Mouse (Mus musculus) R1 (cell line): ENCODE results near the gene Dennd5b.

ENCODE experiments used
- DNase-seq: peaks from one replicate; pipeline ENCODE4 v3.0.0-alpha.2; 2018; ENCODE audit warnings: low read depth, low spot score

The Dennd5b gene

GRCm38 (mm10) chr6:148955641-148956420 is 145.6 kb downstream of the Dennd5b start:
- DNase-seq: peak; percentile 98

DNA sequence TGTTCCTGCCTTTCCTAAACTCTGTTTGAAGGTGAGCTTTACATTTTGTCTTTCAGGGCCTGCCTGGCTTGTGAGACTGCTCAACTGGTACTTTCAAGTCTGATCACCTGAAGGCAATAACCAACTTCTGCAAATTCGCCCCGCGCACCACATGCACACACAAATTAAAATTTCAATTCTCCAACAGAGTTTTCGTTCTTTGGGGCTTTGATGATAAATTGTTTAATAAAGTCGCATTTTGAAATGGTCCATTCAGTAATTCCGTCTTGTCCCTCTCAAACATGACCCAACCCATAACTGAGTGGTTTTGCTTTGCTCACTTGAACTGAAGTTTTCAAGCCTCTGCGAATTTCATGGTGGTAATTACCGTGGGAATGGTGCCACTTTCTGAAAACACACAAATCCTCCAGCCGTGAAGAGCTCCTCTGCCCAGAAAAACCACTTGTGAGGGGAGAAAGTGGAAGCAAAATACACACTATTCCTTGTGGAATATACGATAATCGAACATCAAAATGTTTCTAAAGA is 154.5 kb downstream of the Dennd5b start:
- DNase-seq: no peak

DNA sequence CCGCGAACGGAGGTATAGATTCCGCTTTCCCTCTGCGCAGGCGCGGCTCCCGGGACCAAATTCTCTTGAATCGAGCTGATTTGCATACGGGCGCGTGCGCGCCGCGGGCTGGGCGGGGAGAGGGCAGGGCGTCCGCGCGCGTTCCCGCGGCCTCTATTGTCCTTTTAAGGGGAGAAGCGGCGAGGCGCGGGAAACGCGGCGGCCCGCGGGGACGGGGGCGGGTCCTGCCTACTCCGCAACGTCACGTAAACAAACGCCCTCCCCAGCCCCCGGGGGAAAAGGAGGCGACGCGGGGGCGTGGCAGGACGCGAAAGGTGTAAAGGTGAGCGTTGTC is 155.1 kb downstream of the Dennd5b start, which contains the start of gene Sinhcaf:
Sinhcaf (minus strand) TSS at position 59 of the 334 bp plus-strand sequence.
- peak; percentile 99 for DNase-seq

- DNase-seq: peak; percentile 79
Measured at GRCm38 (mm10) chr6:148945509-148946408, 155.7 kb downstream of the Dennd5b start.

DNA sequence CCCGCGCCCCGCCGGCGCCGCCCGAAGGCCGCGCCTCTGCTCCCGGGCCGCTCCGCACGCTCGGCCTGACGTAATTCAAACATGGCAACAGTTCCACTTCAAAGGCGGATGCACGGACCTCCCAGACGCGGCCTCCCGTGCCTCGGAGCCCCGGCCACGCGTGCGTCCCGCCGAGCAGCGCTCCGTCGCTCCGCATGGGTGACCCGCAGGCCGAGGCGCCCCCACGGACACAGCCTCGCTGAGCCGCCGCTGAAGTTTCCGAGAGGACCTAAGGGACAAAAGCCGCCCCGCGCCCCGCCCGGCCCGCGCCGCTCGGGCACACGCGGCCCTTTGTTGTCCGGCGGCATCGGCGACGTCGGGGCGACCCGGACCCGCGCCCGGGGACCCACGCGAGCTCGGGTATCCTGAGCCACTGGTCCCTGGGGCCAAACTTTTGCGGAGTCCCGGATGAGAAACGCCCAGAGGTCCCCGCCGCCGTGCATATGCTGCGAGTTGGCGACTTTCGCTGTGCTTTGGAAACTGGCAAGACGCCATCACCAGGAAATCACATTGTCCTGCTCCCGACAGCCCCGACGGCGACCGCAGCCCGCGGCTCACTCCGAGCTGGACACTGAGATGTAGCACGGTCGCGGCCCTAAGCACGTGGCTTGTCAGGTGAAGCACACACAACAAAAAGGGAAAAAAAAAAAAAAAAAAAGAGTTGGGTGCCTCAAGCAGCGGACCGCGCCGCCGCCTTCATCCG is 156.5 kb downstream of the Dennd5b start:
- peak; percentile 72 for DNase-seq

- DNase-seq: peak; percentile 63
Measured at GRCm38 (mm10) chr6:148944344-148944766, 157.1 kb downstream of the Dennd5b start.

DNA sequence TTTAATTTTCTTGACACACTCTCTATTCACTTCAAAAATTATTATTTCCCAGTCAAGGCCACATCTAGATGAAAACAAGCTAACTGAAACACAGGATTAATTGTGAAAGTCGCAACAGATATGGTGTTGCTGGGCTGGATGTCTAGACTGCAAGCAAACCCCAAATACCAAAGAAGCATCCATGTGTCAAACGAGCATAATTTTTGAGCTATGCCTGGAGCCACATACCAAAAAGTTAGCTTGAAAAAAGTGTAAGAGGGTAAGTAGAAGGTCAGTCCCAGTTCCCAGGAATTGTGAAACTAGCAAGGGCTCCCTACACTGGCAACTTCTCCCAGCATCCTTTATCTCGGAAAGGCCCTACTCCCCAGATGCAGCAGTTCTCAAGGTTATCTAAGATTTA is 157.8 kb downstream of the Dennd5b start:
- DNase-seq: no peak

DNA sequence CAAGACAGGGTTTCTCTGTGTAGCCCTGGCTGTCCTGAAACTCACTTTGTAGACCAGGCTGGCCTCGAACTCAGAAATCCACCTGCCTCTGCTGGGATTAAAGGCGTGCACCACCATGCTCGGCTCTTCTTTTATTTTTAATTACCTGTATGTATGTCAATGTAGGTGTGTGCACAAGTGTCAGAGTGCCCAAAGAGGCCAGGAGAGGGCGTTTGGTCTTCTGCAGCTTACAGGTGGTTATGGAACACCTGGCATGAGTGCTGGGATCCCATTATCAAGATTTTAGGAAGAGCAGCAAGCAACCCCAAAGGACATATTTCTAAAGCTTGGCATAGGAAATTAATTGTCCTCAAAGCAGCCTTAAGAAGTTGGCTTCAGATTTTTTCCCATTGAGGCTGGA is 159.1 kb downstream of the Dennd5b start:
- DNase-seq: peak; percentile 65

DNA sequence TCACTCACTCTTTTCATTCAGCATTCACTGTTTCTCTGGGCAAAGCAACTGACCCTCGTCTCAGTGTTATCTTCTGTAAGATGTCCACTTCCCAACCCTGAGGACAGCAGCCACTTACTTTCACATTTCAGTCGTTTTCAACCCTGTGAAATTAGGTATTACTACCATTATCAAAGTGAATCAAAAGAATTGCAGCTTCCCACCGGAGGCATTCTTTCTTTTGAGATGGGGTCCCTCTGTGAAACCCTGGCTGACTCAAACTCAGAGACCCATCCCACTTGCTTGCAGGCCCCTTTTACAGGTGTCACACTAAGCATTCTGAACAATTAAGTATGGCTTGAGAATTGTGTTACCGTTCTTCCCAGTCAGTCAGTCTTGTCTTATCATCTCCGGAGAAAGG is 159.6 kb downstream of the Dennd5b start:
- DNase-seq: no peak

DNA sequence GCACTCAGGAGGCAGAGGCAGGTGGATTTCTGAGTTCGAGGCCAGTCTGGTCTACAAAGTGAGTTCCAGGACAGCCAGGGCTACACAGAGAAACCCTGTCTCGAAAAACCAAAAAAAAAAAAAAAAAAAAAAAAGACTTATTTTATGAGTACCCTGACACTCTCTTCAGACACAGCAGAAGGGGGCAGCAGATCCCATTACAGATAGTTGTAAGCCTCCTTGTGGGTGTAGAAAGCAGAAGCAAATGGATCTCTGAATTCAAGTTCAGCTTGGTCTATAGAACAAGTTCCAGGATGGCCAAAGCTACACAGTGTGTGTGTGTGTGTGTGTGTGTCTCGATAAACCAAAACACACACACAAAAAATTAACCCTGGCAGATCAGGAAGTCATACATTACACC is 161.1 kb downstream of the Dennd5b start:
- DNase-seq: peak; percentile 47
